Mouse (Mus musculus) olfactory bulb, adult 2 months (tissue): Measurements from ENCODE around the gene Prr23a3. TPM values are rescaled to one million over a fixed set of nuclear protein-coding genes. Genes with fewer than 3 reads are reported as not detected.

Source experiments
- H3K27ac ChIP-seq: fragments of 200-500 bp; 2 replicates; pipeline ENCODE4 v1.5.1; 2012; ENCODE audit warnings: low read depth, low read length; ENCODE audit not compliant: insufficient read depth
- H3K4me1 ChIP-seq: fragments of 200-500 bp; 2 replicates; pipeline ENCODE4 v1.6.1; 2012; ENCODE audit warnings: low read length; ENCODE audit not compliant: control insufficient read depth, insufficient read depth
- H3K4me3 ChIP-seq: fragments of 200-500 bp; 2 replicates; pipeline ENCODE4 v1.5.1; 2012; ENCODE audit warnings: mild to moderate bottlenecking, low read depth, low read length, moderate library complexity; ENCODE audit not compliant: insufficient read depth
- CTCF ChIP-seq: fragments of 200-500 bp; IDR thresholded peaks from 2 replicates; pipeline ENCODE4 v1.5.1; 2012; ENCODE audit warnings: low read depth, mild to moderate bottlenecking, low read length, moderate library complexity; ENCODE audit not compliant: insufficient read depth
- POLR2A ChIP-seq: fragments of 200-500 bp; IDR thresholded peaks from 2 replicates; pipeline ENCODE4 v1.6.1; 2012; ENCODE audit warnings: mild to moderate bottlenecking, low read depth, low read length, moderate library complexity; ENCODE audit not compliant: insufficient read depth
- WGBS: fragments of 180-500 bp; shearing (Covaris S2); methylation state at CpG from one replicate; pipeline ENCODE4 v1.1.7; 2018; 5-methylcytosine and 5-hydroxymethylcytosine counted together
- polyA plus RNA-seq: library from polyadenylated mRNA; stranded (reverse); fragments of >200 nt; gene quantifications from 2 replicates; pipeline ENCODE4 v1.2.4, GENCODE M21; 2012; ENCODE audit warnings: low replicate concordance; ENCODE audit not compliant: missing spikeins, insufficient read depth, insufficient read length

The Prr23a3 gene
- polyA plus RNA-seq, 1 experiment: not detected

DNA sequence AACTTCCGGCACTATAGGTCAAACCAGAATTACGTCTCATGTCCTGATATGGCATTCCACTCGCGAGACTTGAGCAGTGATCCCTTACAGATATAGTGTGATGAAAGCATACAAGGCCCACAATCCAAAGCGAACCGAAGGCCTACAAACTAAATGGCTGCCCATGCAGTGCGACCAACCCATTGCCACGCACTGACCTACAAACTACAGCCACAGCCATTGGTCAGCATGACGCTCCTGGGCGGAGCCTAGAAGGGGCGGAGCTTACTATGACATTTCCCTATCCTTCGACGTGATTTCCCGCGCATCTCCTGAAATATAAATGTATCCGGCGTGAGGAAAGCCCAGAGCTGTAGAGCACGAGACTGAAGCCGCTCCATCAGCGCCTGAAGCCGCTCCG is 22.4 kb upstream of the Prr23a3 start, which contains the start of gene Prr23a1:
Prr23a1 (plus strand) TSS at position 387 of the 400 bp plus-strand sequence.
- 72% methylated on average over 22 of the region's 22 CpGs for WGBS
- H3K4me3 ChIP-seq: no peak within 1 kb of the TSS
- H3K27ac ChIP-seq: no peak within 1 kb of the TSS
- no peaks in the 10 kb centered on the region for H3K4me1 ChIP-seq
- TF ChIP-seq POLR2A (no peak), CTCF (no peak)

DNA sequence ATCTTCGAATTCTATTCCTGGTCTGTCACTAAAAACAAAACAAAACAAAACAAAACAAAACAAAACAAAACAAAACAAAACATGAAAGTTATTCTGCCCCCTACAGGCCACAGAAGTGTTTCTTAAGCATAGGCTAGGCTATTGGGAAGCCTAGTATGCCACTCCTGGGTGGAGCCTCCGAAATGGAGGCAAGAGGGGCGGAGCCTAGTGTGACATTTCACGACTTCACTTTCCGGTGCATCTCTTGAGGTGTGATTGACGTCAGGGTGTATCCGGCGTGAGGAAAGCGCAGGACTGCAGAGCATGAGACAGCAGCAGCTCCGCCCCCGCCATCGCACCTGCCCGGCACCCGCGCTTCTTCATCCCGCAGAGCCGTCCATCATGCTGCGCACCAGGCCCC is 8.4 kb upstream of the Prr23a3 start, which contains the start of gene Prr23a2:
Prr23a2 (plus strand) TSS at position 285 of the 400 bp plus-strand sequence.
- WGBS: 78% methylated on average over 18 of the region's 18 CpGs
- TF ChIP-seq CTCF (no peak), POLR2A (no peak)
- Histone ChIP-seq H3K27ac (no peak within 1 kb of the TSS), H3K4me1 (no peaks in the 10 kb centered on the region), H3K4me3 (no peak within 1 kb of the TSS)

DNA sequence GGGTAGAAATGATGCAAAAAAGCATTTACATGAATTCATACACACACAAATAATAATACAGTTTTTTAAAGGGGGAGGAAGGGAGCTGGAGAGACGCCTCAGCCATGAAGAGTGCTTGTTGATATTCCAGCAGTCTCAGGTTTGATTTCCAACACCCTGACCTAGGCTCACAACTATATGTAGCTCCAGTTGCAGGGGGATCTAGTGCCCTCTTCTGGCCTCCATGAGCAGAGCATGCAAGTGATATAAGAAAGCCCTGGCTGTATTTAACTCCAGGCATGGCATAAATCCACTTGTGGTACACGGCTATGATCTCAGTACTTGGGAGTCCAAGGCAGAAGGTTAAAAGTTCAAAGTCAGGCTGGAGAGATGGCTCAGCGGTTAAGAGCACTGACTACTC is 1.1 kb upstream of the Prr23a3 start:
- Histone ChIP-seq H3K4me1 (no peaks in the 10 kb centered on the region), H3K4me3 (no peak overlapping the region), H3K27ac (no peak overlapping the region)
- 80% methylated on average over 3 of the region's 3 CpGs for WGBS
- TF ChIP-seq CTCF (no peak), POLR2A (no peak)

DNA sequence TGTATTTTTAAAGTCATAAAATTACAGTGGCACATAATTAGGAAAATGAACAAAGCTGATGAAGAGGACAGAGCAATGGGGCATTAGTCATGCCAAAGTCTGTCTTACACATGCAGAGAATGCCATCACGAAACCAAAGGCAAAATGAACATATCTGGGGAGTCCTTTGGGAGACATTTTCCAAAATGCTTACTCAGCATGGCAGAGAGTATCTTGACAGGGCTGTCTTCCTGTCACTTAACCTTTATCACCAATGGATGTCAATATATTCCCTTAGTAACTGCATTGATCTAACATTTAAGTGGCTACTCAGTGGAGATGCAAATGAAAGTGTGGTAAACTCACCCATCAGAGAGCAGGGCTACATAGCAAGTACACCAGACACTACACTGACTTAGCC is 36.9 kb downstream of the Prr23a3 start:
- no peak for TF ChIP-seq POLR2A
- no peak for TF ChIP-seq CTCF
- no peaks in the 10 kb centered on the region for H3K4me1 ChIP-seq
- no peak overlapping the region for H3K27ac ChIP-seq
- H3K4me3 ChIP-seq: no peak overlapping the region
- 84% methylated on average over 1 of the region's 1 CpGs for WGBS

DNA sequence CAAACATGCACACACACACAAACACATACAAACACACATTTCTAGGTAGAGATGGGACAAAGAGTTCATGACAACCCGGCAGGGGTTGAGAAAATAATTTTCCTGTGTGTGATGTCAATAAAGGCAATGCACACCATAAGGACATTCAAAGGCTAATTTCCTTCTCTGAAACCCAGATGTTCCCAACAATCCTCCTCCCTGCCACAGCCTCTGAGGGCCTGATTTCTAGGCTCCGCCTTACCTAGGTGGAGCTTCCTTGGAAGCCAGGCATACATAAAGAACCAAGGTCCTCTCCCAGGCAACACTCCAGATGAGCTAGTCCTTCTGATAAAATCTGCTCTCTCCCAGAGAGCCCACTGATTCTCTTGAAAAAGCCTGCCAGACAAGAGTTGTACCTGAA is 38.3 kb downstream of the Prr23a3 start, which contains the start of gene 7420426K07Rik:
7420426K07Rik (plus strand) TSS at position 301 of the 400 bp plus-strand sequence.
- no peak within 1 kb of the TSS for H3K27ac ChIP-seq
- no peak within 1 kb of the TSS for H3K4me3 ChIP-seq
- WGBS: 96% methylated on average over 2 of the region's 2 CpGs
- no peaks in the 10 kb centered on the region for H3K4me1 ChIP-seq
- no peak for TF ChIP-seq CTCF
- no peak for TF ChIP-seq POLR2A

Other genes with a start within 250 kb of the Prr23a3 start
- gene Prr23a1, start 22.3 kb upstream of the Prr23a3 start, polyA plus RNA-seq: not detected in 2 replicates
- gene Prr23a2, start 8.3 kb upstream of the Prr23a3 start, polyA plus RNA-seq: not detected in 2 replicates
- gene 7420426K07Rik, start 38.4 kb downstream of the Prr23a3 start, polyA plus RNA-seq: not detected in 2 replicates
- not detected in 2 replicates for gene Foxl2, start 90.5 kb downstream of the Prr23a3 start, polyA plus RNA-seq
- not detected in 2 replicates for gene Faim, start 121.6 kb downstream of the Prr23a3 start, polyA plus RNA-seq
- not detected in 2 replicates for gene Gm1123, start 170.9 kb downstream of the Prr23a3 start, polyA plus RNA-seq